Mouse (Mus musculus): ENCODE results near the gene Sorbs1.
"Not testable (repeated sequence)": the region's sequence is repeated elsewhere in the genome, so short reads cannot be mapped to it uniquely, and the experiment has no call there.

The Sorbs1 gene

DNA sequence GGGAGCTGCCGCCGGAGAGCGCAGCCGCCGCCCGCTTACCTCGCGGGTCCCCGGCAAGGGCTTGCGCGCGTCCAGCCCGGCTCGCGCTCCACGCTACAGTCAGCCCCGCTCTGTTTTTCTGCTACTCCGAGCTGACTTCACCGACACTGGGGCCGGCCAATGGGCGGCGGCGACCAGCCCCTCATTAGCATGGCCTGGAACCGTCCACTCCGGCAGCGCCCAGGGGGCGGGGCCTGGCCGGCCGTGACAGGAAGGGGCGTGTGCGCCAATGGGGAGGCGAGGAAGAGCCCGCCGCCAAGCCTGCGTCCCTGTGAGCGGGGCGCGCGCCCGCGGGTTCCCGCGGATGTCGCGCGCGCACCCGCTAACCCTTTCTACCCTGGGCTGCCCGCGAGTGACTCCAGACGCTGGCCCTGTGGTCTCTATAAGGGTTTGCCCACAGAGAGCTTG lies at the start of gene Sorbs1:
Gene Sorbs1 (minus strand): TSS at position 148 of the 447 bp plus-strand sequence.
- no peaks in the 10 kb centered on the region for H3K36me3 ChIP-seq (ENCODE audit: control insufficient read depth, insufficient read depth, low read length, poor library complexity, severe bottlenecking)
- H3K27me3 ChIP-seq (ENCODE audit: control insufficient read depth, insufficient read depth, low read length, poor library complexity, severe bottlenecking) = no peaks in the 10 kb centered on the region
- peak; percentile 97 for DNase-seq (ENCODE audit: low read depth, low spot score)

DNA sequence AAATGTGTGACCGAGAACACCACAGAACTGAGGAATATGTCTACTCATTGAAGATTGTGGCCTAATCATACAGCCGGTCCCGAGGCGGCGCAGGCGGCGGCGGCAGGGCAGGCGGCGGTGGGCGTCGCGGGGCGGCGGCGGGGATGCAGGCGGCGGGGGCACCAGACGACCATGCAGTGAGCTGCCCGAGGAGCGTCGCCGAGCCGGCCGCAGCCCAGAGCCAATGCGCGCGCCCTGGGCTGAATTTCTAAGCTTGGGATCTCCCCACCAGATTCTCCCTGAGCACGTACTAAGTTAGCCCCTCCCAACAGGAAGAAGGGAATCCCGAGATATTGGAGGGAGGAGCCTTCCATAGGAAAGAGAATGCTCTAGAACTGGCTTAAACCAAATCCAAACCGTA lies 47.9 kb upstream of the Sorbs1 start:
- not testable (repeated sequence) for H3K36me3 ChIP-seq (ENCODE audit: control insufficient read depth, insufficient read depth, low read length, poor library complexity, severe bottlenecking); H3K27me3 ChIP-seq (ENCODE audit: control insufficient read depth, insufficient read depth, low read length, poor library complexity, severe bottlenecking); DNase-seq (ENCODE audit: low read depth, low spot score)

DNA sequence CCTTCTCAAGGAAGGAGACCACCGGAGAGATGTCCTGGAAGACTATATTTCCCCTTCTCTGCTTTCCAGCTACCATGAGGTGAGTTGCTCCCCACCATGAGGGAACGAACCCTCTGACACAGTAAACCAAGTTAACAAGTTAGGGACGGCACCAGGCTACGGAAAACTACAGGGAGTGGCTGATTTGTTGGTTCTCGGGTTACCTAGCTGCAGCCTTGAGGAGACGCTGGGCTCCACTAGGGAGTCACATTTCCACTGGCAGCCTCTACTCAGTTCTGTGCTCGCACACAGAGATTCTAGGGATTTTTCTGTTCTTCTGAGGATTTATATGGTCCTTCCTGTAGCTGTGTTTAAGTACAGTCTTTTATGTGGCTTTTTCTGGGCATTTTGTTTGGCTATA lies 42.5 kb upstream of the Sorbs1 start:
- peaks cover 2% of the 10 kb centered on the region for H3K36me3 ChIP-seq (ENCODE audit: control insufficient read depth, insufficient read depth, low read length, poor library complexity, severe bottlenecking)
- DNase-seq (ENCODE audit: low read depth, low spot score) = no peak
- H3K27me3 ChIP-seq (ENCODE audit: control insufficient read depth, insufficient read depth, low read length, poor library complexity, severe bottlenecking) = no peaks in the 10 kb centered on the region

DNA sequence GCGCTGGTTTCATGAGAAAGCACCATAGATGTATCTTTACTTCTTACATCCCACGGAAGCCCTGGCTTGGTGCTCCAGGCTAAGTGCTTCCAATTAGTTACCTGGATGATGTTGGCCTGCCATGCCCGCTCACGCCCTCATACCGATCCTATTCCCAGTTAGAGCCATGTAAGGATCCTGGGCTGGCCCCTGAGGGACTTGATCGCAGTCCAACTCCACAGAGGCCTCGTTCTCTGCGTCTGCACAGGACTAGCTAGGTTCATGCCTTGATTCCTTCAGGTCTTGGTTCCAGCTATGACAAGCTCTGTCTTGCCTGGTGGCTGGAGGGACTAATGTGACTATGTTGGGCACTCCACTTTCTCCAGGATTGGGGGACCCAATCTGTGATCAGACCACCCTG lies 41.6 kb upstream of the Sorbs1 start:
- no peaks in the 10 kb centered on the region for H3K27me3 ChIP-seq (ENCODE audit: control insufficient read depth, insufficient read depth, low read length, poor library complexity, severe bottlenecking)
- peaks cover 2% of the 10 kb centered on the region for H3K36me3 ChIP-seq (ENCODE audit: control insufficient read depth, insufficient read depth, low read length, poor library complexity, severe bottlenecking)
- no peak for DNase-seq (ENCODE audit: low read depth, low spot score)

DNA sequence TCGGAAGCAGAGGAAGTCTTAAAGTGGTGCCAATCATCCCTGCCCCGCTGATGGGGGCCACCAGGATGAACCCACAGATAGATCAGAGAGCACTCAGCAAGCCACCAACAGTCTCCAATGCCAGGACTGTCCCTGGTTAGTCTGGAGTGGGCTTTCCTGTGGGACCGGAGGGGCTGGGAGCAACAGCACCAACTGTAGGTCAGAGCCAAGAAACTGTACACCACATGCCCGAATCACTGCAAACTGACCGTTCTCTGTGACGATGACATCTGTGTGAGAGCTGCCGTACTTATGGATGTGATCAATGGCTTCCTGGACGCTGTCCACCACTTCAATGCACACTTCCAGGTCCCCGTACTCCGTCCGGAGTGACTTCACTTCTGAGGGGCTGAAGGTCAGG lies 40.8 kb upstream of the Sorbs1 start:
- peaks cover 2% of the 10 kb centered on the region for H3K36me3 ChIP-seq (ENCODE audit: control insufficient read depth, insufficient read depth, low read length, poor library complexity, severe bottlenecking)
- DNase-seq (ENCODE audit: low read depth, low spot score) = no peak

DNA sequence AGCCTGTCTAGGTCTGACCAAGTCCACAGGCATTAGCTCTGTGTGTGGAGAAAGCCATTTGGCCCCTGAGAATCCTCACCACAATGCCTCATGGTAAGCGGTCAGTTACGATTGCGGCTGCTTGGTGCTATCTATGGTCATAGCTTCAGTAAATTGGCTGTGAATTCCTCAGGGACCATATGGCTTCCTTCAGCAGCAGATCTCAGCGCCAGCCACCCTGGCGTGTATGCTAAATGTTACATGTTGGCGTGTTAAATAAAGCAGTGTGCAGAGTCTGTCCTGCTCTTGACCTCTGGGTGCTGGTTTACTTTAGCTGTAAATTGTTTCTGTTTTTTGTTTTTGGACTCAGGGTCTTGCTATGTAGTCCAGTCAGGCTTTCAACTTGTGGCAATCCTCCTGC lies 40.3 kb upstream of the Sorbs1 start:
- H3K36me3 ChIP-seq (ENCODE audit: control insufficient read depth, insufficient read depth, low read length, poor library complexity, severe bottlenecking) = peaks cover 2% of the 10 kb centered on the region
- DNase-seq (ENCODE audit: low read depth, low spot score) = no peak
- no peaks in the 10 kb centered on the region for H3K27me3 ChIP-seq (ENCODE audit: control insufficient read depth, insufficient read depth, low read length, poor library complexity, severe bottlenecking)

More for the DNA sequence above, 40.8 kb upstream of the Sorbs1 start:
- no peaks in the 10 kb centered on the region for H3K27me3 ChIP-seq (ENCODE audit: control insufficient read depth, insufficient read depth, low read length, poor library complexity, severe bottlenecking)

DNA sequence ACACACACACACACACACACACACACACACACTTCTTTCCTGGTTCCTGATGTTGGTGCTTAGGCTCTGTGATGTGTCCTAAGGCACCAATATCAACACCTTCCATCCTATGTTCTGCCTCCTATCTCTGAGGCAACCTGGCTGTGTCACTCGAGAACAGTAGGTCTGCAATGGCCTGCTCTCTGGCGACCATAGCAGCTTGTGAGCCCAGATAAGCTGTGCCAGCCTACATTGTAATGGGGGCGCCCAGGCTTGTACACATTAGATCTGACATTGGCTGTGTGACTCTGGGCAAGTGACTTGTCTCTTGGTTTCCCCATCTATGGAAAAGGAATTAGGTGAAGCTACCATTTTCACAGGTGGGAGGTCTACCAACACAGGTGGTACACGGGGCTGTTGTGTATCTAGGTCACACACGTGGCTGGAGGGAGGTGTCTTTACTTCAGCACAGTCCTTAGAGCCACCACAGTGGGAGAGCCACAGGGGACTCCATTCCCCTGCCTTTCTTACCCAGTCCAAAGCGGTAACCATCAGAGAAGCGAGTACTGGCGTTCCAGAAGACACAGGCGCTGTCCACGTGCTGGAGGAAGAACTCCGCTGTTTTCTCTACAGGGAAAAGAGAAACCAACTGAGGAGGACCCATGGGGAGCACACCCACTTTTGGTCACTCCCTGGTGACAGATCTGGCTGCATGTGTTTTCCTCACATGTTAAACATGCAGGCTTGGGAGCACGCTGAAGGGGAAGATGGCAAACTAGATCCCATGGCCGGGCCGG lies 39.6 kb upstream of the Sorbs1 start:
- DNase-seq (ENCODE audit: low read depth, low spot score) = no peak
- Histone ChIP-seq H3K27me3 (ENCODE audit: control insufficient read depth, insufficient read depth, low read length, poor library complexity, severe bottlenecking) (no peaks in the 10 kb centered on the region), H3K36me3 (ENCODE audit: control insufficient read depth, insufficient read depth, low read length, poor library complexity, severe bottlenecking) (peaks cover 2% of the 10 kb centered on the region; the same call in 1 of the 2 replicates)

DNA sequence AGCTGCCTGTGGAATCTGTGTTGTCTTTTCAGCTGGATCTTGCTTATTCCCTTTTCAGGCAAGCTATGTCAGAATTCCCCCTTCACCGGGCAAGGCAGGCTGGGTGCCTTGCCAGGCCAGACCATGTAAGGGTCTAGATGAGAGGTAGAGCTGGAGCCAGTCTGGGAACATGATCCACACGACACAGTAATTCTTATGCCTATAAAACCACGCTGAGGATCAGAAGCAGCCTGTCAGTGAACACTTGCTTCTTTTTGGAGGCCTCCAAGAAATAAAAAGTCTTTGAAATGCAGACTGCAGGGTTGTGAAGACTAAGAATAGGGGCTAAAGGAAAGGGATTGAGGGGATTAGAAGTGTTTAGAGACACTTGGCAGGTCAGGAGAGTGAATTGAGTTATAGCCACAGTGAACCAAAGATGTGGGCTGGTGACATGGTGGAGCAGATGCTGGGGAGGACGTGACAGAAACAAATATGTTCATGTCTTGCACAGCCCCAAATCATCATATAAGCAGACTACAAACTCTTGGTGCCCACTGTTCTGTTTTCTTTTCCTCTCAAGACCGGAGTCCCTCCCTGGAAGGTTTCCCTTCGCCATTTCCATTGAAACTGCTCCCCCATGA lies 36.0 kb upstream of the Sorbs1 start:
- no peak for DNase-seq (ENCODE audit: low read depth, low spot score)
- peaks cover 2% of the 10 kb centered on the region; the same call in 1 of the 2 replicates for H3K36me3 ChIP-seq (ENCODE audit: control insufficient read depth, insufficient read depth, low read length, poor library complexity, severe bottlenecking)
- H3K27me3 ChIP-seq (ENCODE audit: control insufficient read depth, insufficient read depth, low read length, poor library complexity, severe bottlenecking) = no peaks in the 10 kb centered on the region

DNA sequence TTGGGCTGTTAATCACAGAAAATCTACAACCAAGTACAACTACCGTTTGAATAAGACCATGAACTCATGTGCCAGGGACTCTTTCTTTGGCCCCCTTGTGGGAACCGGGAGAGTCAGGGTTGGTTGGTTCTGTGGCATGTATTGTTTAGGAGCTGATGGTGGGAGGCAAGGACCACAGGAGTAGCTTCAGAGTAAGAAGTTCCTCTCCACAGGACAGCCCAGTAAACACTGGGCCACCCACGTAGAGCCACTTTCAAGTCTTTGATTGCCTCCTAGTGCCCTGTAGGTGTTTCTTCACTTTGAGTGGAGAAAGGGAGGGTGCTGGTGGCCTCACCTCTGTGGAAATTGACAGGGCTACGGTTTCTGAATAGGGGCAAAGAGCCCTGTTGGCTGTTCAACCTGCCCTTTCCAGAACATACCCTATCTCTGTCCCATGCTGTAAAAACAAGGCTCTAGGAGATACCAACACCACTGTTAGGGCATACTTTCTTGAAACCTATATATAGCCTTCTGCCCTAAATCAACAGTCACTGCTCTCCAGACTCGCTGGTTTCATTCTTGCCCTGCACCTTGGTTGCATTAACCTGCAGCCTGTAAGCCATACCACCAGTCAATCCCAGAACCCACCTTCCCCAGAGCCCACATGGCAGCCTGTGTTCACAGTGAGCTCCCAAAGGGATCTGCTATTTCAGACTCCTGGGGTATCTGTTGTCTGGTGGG lies 35.4 kb upstream of the Sorbs1 start:
- DNase-seq (ENCODE audit: low read depth, low spot score) = no peak
- Histone ChIP-seq H3K36me3 (ENCODE audit: control insufficient read depth, insufficient read depth, low read length, poor library complexity, severe bottlenecking) (peaks cover under 1% of the 10 kb centered on the region; the same call in 1 of the 2 replicates), H3K27me3 (ENCODE audit: control insufficient read depth, insufficient read depth, low read length, poor library complexity, severe bottlenecking) (no peaks in the 10 kb centered on the region)

DNA sequence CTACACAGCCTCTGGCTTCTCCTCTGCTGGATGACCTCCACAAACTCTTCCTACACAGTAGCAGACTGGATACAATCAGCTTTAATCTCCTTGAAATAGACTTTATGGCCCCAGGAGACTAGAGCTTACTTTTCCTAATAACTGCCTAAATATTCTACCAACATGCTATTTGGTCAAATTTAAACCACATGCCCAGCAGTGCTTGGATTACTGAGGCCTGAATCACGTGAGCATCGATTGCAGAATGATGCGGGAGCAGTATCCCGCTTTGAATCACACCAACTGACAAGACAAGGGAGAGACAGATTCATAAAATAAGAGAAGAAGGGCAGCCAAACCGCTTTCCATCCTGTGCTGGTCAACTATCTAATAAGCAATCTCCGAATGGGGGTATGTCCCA lies 34.8 kb upstream of the Sorbs1 start:
- DNase-seq (ENCODE audit: low read depth, low spot score) = no peak
- H3K36me3 ChIP-seq (ENCODE audit: control insufficient read depth, insufficient read depth, low read length, poor library complexity, severe bottlenecking) = no peaks in the 10 kb centered on the region
- no peaks in the 10 kb centered on the region for H3K27me3 ChIP-seq (ENCODE audit: control insufficient read depth, insufficient read depth, low read length, poor library complexity, severe bottlenecking)

DNA sequence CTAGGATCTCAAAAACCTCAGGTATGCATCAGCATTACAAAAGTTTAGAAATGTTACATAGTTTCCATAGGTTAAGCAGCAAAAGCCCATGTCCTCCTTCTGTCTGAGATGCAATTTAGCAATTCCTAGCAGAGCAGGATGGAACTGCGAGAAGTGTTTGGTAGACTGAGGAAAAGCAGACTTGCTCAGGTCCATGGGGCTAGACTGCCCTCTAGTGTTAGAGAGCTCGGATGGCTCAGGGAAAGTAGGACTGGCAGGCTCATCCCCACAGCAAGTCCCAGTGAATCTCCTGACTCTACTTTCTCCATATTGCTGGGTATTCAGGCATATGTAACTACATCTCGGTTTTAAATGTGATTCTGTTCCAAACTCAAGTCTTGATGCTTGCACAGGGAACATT lies 31.3 kb upstream of the Sorbs1 start:
- Histone ChIP-seq H3K36me3 (ENCODE audit: control insufficient read depth, insufficient read depth, low read length, poor library complexity, severe bottlenecking) (no peaks in the 10 kb centered on the region), H3K27me3 (ENCODE audit: control insufficient read depth, insufficient read depth, low read length, poor library complexity, severe bottlenecking) (no peaks in the 10 kb centered on the region)
- DNase-seq (ENCODE audit: low read depth, low spot score) = peak; percentile 75

DNA sequence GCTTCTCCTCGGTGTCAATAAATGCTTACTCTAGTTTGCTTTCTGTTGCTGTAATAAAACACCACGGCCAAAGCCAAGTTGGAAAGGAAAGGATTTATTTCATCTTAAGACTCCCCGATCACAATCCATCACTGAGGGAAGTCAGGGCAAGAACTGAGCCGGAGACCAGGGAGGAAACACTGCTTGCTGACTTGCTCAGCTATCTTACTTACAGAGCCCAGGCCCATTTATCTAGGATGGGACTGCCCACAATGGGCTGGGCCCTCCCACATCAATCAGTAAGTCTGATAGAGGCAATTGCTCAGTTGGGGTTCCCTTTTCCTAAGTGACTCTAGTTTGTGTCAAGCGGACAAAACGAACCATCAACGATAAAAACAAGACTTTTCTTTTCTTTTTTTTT lies 29.2 kb upstream of the Sorbs1 start:
- no peaks in the 10 kb centered on the region for H3K36me3 ChIP-seq (ENCODE audit: control insufficient read depth, insufficient read depth, low read length, poor library complexity, severe bottlenecking)
- H3K27me3 ChIP-seq (ENCODE audit: control insufficient read depth, insufficient read depth, low read length, poor library complexity, severe bottlenecking) = no peaks in the 10 kb centered on the region
- no peak for DNase-seq (ENCODE audit: low read depth, low spot score)

DNA sequence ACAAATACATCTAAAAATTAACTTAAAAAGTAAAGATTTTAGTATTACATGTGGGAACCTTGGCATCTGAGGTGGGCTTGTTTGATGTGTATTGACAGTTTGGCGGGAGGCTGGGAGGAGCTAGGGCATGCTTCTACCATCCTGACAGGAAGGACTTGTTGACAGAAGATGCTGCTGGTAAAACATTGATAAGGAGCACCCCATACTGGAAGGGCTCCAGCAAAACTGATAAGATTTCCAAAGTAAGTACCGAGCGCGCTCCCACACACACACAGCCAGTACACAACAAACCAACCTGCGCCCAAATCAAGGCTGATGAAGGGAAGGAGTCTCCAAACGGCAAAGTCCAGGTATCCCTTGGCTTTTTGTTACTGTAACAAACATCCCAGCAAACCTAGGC lies 22.9 kb upstream of the Sorbs1 start:
- DNase-seq (ENCODE audit: low read depth, low spot score) = no peak
- no peaks in the 10 kb centered on the region for H3K36me3 ChIP-seq (ENCODE audit: control insufficient read depth, insufficient read depth, low read length, poor library complexity, severe bottlenecking)
- H3K27me3 ChIP-seq (ENCODE audit: control insufficient read depth, insufficient read depth, low read length, poor library complexity, severe bottlenecking) = no peaks in the 10 kb centered on the region

DNA sequence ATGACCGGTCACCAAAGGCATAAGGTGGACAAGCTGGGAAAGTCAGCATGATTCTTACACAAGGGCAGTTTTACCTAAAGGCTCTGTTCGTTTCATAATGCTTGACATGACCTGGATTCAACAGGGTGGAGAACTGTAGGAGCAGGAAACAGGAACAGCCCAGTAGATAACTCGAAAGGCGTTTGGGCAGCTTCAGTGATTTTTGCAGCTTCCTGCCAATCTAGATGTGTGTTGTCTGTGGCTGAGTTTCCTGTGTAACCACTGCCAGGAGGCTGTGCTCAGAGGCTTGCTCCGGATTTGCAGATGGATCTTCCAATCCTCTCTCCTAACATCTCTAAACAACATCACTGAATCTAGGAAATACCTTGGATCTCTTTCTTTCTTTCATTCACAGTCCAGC lies 18.9 kb upstream of the Sorbs1 start:
- no peak for DNase-seq (ENCODE audit: low read depth, low spot score)
- Histone ChIP-seq H3K27me3 (ENCODE audit: control insufficient read depth, insufficient read depth, low read length, poor library complexity, severe bottlenecking) (no peaks in the 10 kb centered on the region), H3K36me3 (ENCODE audit: control insufficient read depth, insufficient read depth, low read length, poor library complexity, severe bottlenecking) (no peaks in the 10 kb centered on the region)

DNA sequence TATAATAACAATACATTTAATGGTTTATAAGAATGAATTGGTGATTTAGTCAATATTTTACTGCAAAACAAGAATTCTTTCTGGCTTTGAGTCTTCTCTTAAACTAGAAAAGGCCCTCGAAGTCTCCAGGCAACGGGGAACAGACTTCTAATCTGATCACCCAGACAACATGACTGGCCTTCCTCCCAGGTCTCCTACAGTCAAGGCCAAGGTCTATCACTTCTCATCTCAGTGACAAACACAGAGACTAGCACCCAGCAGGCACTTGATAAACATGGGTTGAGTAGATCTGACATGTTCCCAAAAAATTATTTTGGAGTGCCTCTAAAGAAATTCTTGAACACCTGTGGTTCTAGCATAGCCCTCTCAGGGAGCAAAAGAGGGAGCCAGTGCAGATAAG lies 16.7 kb upstream of the Sorbs1 start:
- Histone ChIP-seq H3K36me3 (ENCODE audit: control insufficient read depth, insufficient read depth, low read length, poor library complexity, severe bottlenecking) (no peaks in the 10 kb centered on the region), H3K27me3 (ENCODE audit: control insufficient read depth, insufficient read depth, low read length, poor library complexity, severe bottlenecking) (no peaks in the 10 kb centered on the region)
- no peak for DNase-seq (ENCODE audit: low read depth, low spot score)

Data from splenic B cell, adult 2 months (primary cell).